Mouse (Mus musculus) Patski (cell line): Measurements from ENCODE around the gene Cdk14. TPM values are rescaled to one million over a fixed set of nuclear protein-coding genes. Genes with fewer than 3 reads are reported as not detected.
"Not testable (repeated sequence)": the region's sequence is repeated elsewhere in the genome, so short reads cannot be mapped to it uniquely, and the experiment has no call there.

Experiments used
- ATAC-seq: fragments of 100-300 bp; one replicate; pipeline ENCODE4 v1.8.0; 2021
- CTCF ChIA-PET: fragments of 350-600 bp; sonication (Branson Sonifier 250); formaldehyde crosslinking; loops from one replicate; lab custom pipeline; 2022; ENCODE audit warnings: inconsistent platforms; lab: Charles Lee
- POLR2A ChIA-PET: fragments of 350-600 bp; sonication (Branson Sonifier 250); formaldehyde crosslinking; loops from one replicate; lab custom pipeline; 2022; ENCODE audit warnings: antibody characterized with exemption, inconsistent platforms; lab: Charles Lee
- DNase-seq: peaks from one replicate; pipeline ENCODE4 v3.0.0-alpha.2; 2011; ENCODE audit warnings: low read depth, low spot score
- H3K27me3 ChIP-seq: fragments of 371-371 bp; one replicate; pipeline ENCODE4 v1.5.1; 2021
- CTCF ChIP-seq: fragments of 100-300 bp; IDR thresholded peaks from one replicate; pipeline ENCODE4 v1.5.1; 2021
- in situ Hi-C: fragments of 300-500 bp; cut with MboI; formaldehyde crosslinking; loops from 3 replicates; pipeline ENCODE4 v1.11.1; 2018; ENCODE audit warnings: low pct_unique_long_range_greater_than_20kb, mixed read lengths
- polyA plus RNA-seq: library from polyadenylated mRNA; unstranded; gene quantifications from one replicate; pipeline ENCODE4 v1.2.3, GENCODE M21; 2021

Gene Cdk14
- polyA plus RNA-seq, 1 experiment from 2014 or later = 21.7 TPM

- ChIA-PET CTCF (interaction anchor here (1.0 to 3.9 kb wide), 4 partner anchors 13 to 27 kb away, joined by 3 to 27 read pairs (median 6); no protein-coding TSS in a partner anchor), POLR2A (interaction anchor here (0.6 kb wide), 1 partner anchor 32 kb away, joined by 3 read pairs; no protein-coding TSS in a partner anchor)
- H3K27me3 ChIP-seq = no peaks in the 10 kb centered on the region
- no peak for TF ChIP-seq CTCF
- no peak for DNase-seq
- in situ Hi-C loops = no loop called here
- ATAC-seq = no peak
Observed at GRCm38 (mm10) chr5:4934491-4934890, 485.6 kb downstream of the Cdk14 start.

GRCm38 (mm10) chr5:4931539-4932143 lies 488.5 kb downstream of the Cdk14 start:
- in situ Hi-C loops = no loop called here
- no peak for TF ChIP-seq CTCF
- CTCF ChIA-PET = interaction anchor here (1.1 kb wide), 1 partner anchor 23 kb away, joined by 3 read pairs; no protein-coding TSS in a partner anchor
- no peak for DNase-seq
- POLR2A ChIA-PET = no interaction called here
- no peak for ATAC-seq
- no peaks in the 10 kb centered on the region for H3K27me3 ChIP-seq

GRCm38 (mm10) chr5:4929628-4930027 lies 490.5 kb downstream of the Cdk14 start:
- ChIA-PET POLR2A (no interaction called here), CTCF (interaction anchor here (1.6 to 2.0 kb wide), 2 partner anchors 11 to 19 kb away, joined by 5 to 10 read pairs; no protein-coding TSS in a partner anchor)
- in situ Hi-C loops = no loop called here
- H3K27me3 ChIP-seq = no peaks in the 10 kb centered on the region
- no peak for DNase-seq
- no peak for TF ChIP-seq CTCF
- ATAC-seq = no peak

- no peaks in the 10 kb centered on the region for H3K27me3 ChIP-seq
- DNase-seq (no peak), ATAC-seq (no peak)
- in situ Hi-C loops = loop anchor here (25.0 kb wide), 2 partner anchors 363 to 1013 kb away; no protein-coding TSS in a partner anchor
- ChIA-PET CTCF (interaction anchor here (0.9 to 2.0 kb wide), 3 partner anchors 12 to 724 kb away, joined by 4 to 6 read pairs (median 5); no protein-coding TSS in a partner anchor), POLR2A (no interaction called here)
- no peak for TF ChIP-seq CTCF
Observed at GRCm38 (mm10) chr5:4924866-4925265, 495.2 kb downstream of the Cdk14 start.

GRCm38 (mm10) chr5:4918376-4918775 lies 501.7 kb downstream of the Cdk14 start:
- in situ Hi-C loops = loop anchor here (5.0 to 25.0 kb wide), 6 partner anchors 156 to 1006 kb away; partner anchors contain the start of gene Cyp51
- no peaks in the 10 kb centered on the region for H3K27me3 ChIP-seq
- ATAC-seq = peak; percentile 63
- peak; percentile 95 for TF ChIP-seq CTCF
- CTCF ChIA-PET = interaction anchor here (0.8 to 6.6 kb wide), 22 partner anchors 9 to 724 kb away, joined by 3 to 64 read pairs (median 4); partner anchors contain the start of gene Fzd1
- POLR2A ChIA-PET = interaction anchor here (1.5 kb wide), 1 partner anchor 162 kb away, joined by 4 read pairs; no protein-coding TSS in a partner anchor
- DNase-seq = peak; percentile 44

GRCm38 (mm10) chr5:4917743-4918142 lies 502.4 kb downstream of the Cdk14 start:
- ATAC-seq (peak; percentile 24), DNase-seq (no peak)
- in situ Hi-C loops = loop anchor here (5.0 to 25.0 kb wide), 6 partner anchors 155 to 1005 kb away; partner anchors contain the start of gene Cyp51
- ChIA-PET CTCF (interaction anchor here (0.8 to 6.6 kb wide), 23 partner anchors 9 to 724 kb away, joined by 3 to 64 read pairs (median 4); partner anchors contain the start of gene Fzd1), POLR2A (interaction anchor here (1.5 kb wide), 1 partner anchor 161 kb away, joined by 4 read pairs; no protein-coding TSS in a partner anchor)
- no peaks in the 10 kb centered on the region for H3K27me3 ChIP-seq
- TF ChIP-seq CTCF = no peak

GRCm38 (mm10) chr5:4917274-4917673 lies 502.8 kb downstream of the Cdk14 start:
- ChIA-PET POLR2A (interaction anchor here (1.5 kb wide), 1 partner anchor 161 kb away, joined by 4 read pairs; no protein-coding TSS in a partner anchor), CTCF (interaction anchor here (1.0 to 6.6 kb wide), 13 partner anchors 10 to 723 kb away, joined by 3 to 64 read pairs (median 4); partner anchors contain the start of gene Fzd1)
- TF ChIP-seq CTCF = no peak
- in situ Hi-C loops = loop anchor here (5.0 to 25.0 kb wide), 6 partner anchors 155 to 1005 kb away; partner anchors contain the start of gene Cyp51
- H3K27me3 ChIP-seq = no peaks in the 10 kb centered on the region
- no peak for DNase-seq
- no peak for ATAC-seq

- POLR2A ChIA-PET = interaction anchor here (1.5 kb wide), 1 partner anchor 160 kb away, joined by 4 read pairs; no protein-coding TSS in a partner anchor
- TF ChIP-seq CTCF = no peak
Observed at GRCm38 (mm10) chr5:4916390-4917273, 503.5 kb downstream of the Cdk14 start.

GRCm38 (mm10) chr5:4904911-4905310 lies 515.2 kb downstream of the Cdk14 start:
- in situ Hi-C loops = loop anchor here (25.0 kb wide), 2 partner anchors 343 to 993 kb away; no protein-coding TSS in a partner anchor
- DNase-seq, H3K27me3 ChIP-seq, ATAC-seq, POLR2A ChIA-PET, CTCF ChIA-PET: not testable (repeated sequence)

More at GRCm38 (mm10) chr5:4916390-4917273, 503.5 kb downstream of the Cdk14 start:
- CTCF ChIA-PET = interaction anchor here (1.2 to 6.6 kb wide), 8 partner anchors 38 to 722 kb away, joined by 3 to 64 read pairs (median 5); partner anchors contain the start of gene Fzd1
- in situ Hi-C loops = loop anchor here (5.0 to 25.0 kb wide), 6 partner anchors 154 to 1004 kb away; partner anchors contain the start of gene Cyp51
- DNase-seq (peak; percentile 25), ATAC-seq (peak; percentile 6)
- no peaks in the 10 kb centered on the region for H3K27me3 ChIP-seq
